Mouse (Mus musculus): ENCODE results near the gene Gm5799. TPM values are rescaled to one million over a fixed set of nuclear protein-coding genes. Genes with fewer than 3 reads are reported as not detected.
"Not testable (repeated sequence)": the region's sequence is repeated elsewhere in the genome, so short reads cannot be mapped to it uniquely, and the experiment has no call there.

Gene Gm5799
- polyA plus RNA-seq (2012; rRNA removed), result not detected in 2 replicates

DNA sequence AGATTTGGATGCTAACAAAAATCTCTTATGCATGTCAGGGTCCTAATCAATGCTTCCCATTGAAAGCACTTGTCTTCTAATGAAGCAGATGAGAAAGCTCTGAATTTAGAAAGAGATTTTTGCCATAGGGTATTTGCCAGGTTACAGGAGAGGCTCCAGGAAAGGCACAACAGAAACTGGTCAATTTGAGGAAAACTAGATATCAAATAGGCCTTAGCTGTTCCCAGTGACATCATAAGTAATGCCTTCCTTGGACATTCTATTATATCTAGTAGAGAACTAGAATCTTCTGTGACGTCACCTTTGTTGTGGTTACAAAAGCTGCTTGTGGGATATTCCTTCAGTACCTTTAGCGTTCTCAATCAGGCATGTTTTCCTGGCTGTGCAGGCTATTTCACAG, at the start of gene Gm5799:
Gene Gm5799, plus strand, starts transcription at position 301 of the 400 bp plus-strand sequence.
- H3K36me3 ChIP-seq (ENCODE audit: control insufficient read depth, insufficient read depth, low read length); DNase-seq (ENCODE audit: low read depth in 1 of 2, low spot score in 2 of 2); H3K4me1 ChIP-seq (ENCODE audit: control insufficient read depth, insufficient read depth, insufficient read length); H3K27me3 ChIP-seq (ENCODE audit: control insufficient read depth, insufficient read depth, low read length); H3K4me3 ChIP-seq (ENCODE audit: extremely low read depth, insufficient read depth, insufficient read length); H3K27ac ChIP-seq (ENCODE audit: insufficient read depth, low read length): not testable (repeated sequence)
- WGBS, result 81% methylated on average over 2 of the region's 2 CpGs

DNA sequence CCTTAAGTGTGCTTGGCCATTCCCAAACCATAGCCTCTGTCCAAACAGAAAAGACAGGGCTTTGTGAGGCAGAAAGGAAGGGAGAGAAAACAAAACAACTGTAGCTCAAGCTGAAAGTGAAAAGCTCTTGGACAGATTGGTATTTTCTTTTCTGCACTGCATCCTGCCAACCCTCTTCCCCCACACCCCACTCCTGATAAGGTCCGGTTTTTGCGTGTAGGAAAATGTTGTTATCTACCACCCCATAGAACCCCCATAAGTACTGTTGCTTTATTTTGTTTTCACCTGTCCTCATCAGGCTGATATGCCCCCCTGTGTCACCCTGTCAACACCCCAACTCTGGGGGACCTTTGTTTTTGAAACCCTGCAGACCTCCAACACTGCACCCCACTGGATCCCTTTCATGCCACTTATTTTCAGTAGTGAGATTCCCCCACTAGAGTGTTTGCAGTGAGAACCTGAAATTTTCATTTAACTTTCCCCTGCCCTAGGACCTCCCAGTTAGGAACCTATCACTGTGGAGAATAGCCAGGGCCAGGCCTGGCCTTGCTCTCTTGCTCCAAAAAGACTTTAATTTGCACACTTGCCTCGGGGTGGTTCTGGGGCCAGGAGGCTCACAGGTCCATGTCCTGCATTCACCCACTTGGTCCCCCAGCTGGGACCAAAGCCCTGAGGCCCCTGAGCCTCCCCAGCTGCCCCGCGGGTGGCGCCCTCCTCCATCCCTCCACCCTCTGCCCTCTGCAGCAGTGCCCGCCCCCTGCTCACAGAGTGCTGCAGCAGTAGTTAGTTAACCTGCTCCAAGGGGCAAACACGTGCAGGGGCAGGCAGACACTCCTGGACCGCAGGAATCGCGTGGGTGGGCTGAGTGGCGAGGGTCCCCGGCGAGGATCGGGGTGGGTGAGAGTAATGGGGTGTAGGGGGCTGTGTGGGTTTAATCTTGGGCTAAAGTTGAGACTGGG, 12.0 kb upstream of the Gm5799 start:
- not testable (repeated sequence) for H3K27me3 ChIP-seq (ENCODE audit: control insufficient read depth, insufficient read depth, low read length); H3K36me3 ChIP-seq (ENCODE audit: control insufficient read depth, insufficient read depth, low read length); H3K4me1 ChIP-seq (ENCODE audit: control insufficient read depth, insufficient read depth, insufficient read length); H3K4me3 ChIP-seq (ENCODE audit: extremely low read depth, insufficient read depth, insufficient read length); DNase-seq (ENCODE audit: low read depth in 1 of 2, low spot score in 2 of 2); H3K27ac ChIP-seq (ENCODE audit: insufficient read depth, low read length)
- WGBS, result 42% methylated on average over 15 of the region's 15 CpGs

GRCm38 (mm10) chr14:43532011-43532383, 11.4 kb upstream of the Gm5799 start:
- not testable (repeated sequence) for H3K4me1 ChIP-seq (ENCODE audit: control insufficient read depth, insufficient read depth, insufficient read length); H3K27me3 ChIP-seq (ENCODE audit: control insufficient read depth, insufficient read depth, low read length); H3K27ac ChIP-seq (ENCODE audit: insufficient read depth, low read length); H3K36me3 ChIP-seq (ENCODE audit: control insufficient read depth, insufficient read depth, low read length); H3K4me3 ChIP-seq (ENCODE audit: extremely low read depth, insufficient read depth, insufficient read length); DNase-seq (ENCODE audit: low read depth in 1 of 2, low spot score in 2 of 2)
- WGBS, result no CpG with 5 or more reads among the region's 6 CpGs

- not testable (repeated sequence) for H3K27me3 ChIP-seq (ENCODE audit: control insufficient read depth, insufficient read depth, low read length); H3K4me3 ChIP-seq (ENCODE audit: extremely low read depth, insufficient read depth, insufficient read length); H3K4me1 ChIP-seq (ENCODE audit: control insufficient read depth, insufficient read depth, insufficient read length); H3K27ac ChIP-seq (ENCODE audit: insufficient read depth, low read length); DNase-seq (ENCODE audit: low read depth in 1 of 2, low spot score in 2 of 2); H3K36me3 ChIP-seq (ENCODE audit: control insufficient read depth, insufficient read depth, low read length)
- WGBS, result 61% methylated on average over 5 of the region's 6 CpGs
These were observed 11.0 kb upstream of the Gm5799 start for GRCm38 (mm10) chr14:43532387-43532786.

DNA sequence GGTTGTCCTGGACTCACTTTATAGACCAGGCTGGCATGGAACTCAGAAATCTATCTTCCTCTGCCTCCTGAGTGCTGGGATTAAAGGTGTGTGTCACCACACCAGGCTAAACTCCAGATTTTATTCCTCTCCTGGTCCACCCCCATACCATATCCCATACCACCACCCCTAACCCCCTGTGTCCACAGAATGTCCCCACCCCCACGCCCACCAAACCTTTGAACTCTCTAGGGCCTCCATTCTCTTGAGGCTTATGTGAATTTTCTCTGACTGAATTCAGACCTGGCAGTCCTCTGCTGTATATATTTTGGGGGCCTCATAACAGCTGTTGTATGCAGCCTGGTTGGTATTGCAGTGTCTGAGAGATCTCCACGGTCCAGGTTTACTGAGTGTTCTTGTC, 5.2 kb upstream of the Gm5799 start:
- not testable (repeated sequence) for H3K36me3 ChIP-seq (ENCODE audit: control insufficient read depth, insufficient read depth, low read length); H3K4me1 ChIP-seq (ENCODE audit: control insufficient read depth, insufficient read depth, insufficient read length); DNase-seq (ENCODE audit: low read depth in 1 of 2, low spot score in 2 of 2); H3K27me3 ChIP-seq (ENCODE audit: control insufficient read depth, insufficient read depth, low read length); H3K4me3 ChIP-seq (ENCODE audit: extremely low read depth, insufficient read depth, insufficient read length); H3K27ac ChIP-seq (ENCODE audit: insufficient read depth, low read length)
- WGBS, result 67% methylated on average over 2 of the region's 2 CpGs

GRCm38 (mm10) chr14:43546281-43546680, 2.9 kb downstream of the Gm5799 start:
- H3K4me1 ChIP-seq (ENCODE audit: control insufficient read depth, insufficient read depth, insufficient read length); H3K27me3 ChIP-seq (ENCODE audit: control insufficient read depth, insufficient read depth, low read length); H3K36me3 ChIP-seq (ENCODE audit: control insufficient read depth, insufficient read depth, low read length); H3K4me3 ChIP-seq (ENCODE audit: extremely low read depth, insufficient read depth, insufficient read length); H3K27ac ChIP-seq (ENCODE audit: insufficient read depth, low read length); DNase-seq (ENCODE audit: low read depth in 1 of 2, low spot score in 2 of 2): not testable (repeated sequence)

DNA sequence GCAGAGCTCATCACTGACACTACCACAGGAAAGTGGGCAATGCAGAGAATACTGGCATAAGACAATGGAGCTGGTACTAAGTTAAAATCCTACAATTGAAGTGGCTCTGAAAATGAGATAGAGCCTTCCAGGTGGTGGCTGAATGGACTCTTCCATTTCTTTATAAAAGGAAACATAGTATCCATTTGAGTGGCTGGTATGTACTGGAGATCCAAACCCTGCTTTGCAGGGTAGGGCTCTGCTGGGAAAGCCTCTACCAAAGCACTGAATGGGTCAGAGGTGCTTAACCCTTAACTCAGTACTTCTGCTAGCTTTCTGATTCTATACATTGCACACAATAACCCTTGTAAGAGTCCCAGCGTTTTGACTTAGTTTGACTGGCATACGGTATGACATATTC, 8.9 kb downstream of the Gm5799 start:
- not testable (repeated sequence) for H3K4me3 ChIP-seq (ENCODE audit: extremely low read depth, insufficient read depth, insufficient read length); H3K27ac ChIP-seq (ENCODE audit: insufficient read depth, low read length); H3K36me3 ChIP-seq (ENCODE audit: control insufficient read depth, insufficient read depth, low read length); H3K4me1 ChIP-seq (ENCODE audit: control insufficient read depth, insufficient read depth, insufficient read length); H3K27me3 ChIP-seq (ENCODE audit: control insufficient read depth, insufficient read depth, low read length); DNase-seq (ENCODE audit: low read depth in 1 of 2, low spot score in 2 of 2)
- WGBS, result 87% methylated on average over 2 of the region's 2 CpGs

GRCm38 (mm10) chr14:43577969-43578368, 34.6 kb downstream of the Gm5799 start:
- not testable (repeated sequence) for H3K36me3 ChIP-seq (ENCODE audit: control insufficient read depth, insufficient read depth, low read length); H3K27ac ChIP-seq (ENCODE audit: insufficient read depth, low read length); H3K4me1 ChIP-seq (ENCODE audit: control insufficient read depth, insufficient read depth, insufficient read length); DNase-seq (ENCODE audit: low read depth in 1 of 2, low spot score in 2 of 2); H3K4me3 ChIP-seq (ENCODE audit: extremely low read depth, insufficient read depth, insufficient read length); H3K27me3 ChIP-seq (ENCODE audit: control insufficient read depth, insufficient read depth, low read length)
- 78% methylated on average over 4 of the region's 4 CpGs for WGBS

DNA sequence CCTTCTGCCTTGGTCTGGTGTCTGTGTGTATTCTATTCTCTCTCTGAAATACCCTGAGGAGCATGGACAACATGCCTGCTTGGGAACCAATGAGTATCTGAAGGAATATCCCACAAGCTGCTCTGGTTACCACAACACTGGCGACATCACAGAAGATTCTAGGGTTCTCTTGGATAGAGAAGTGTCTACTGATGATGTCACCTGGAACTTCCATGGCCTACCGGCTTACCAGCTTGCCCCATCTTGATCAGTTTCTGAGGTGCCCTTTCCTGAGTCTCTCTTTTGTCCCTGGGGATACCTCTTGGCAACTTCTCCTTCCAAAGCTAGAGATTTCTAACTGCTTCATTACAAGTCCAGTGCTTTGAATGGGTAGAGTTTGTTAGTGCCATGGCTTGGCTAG, 35.7 kb downstream of the Gm5799 start, which contains the start of gene Gm17654:
Gene Gm17654, minus strand, starts transcription at position 101 of the 400 bp plus-strand sequence.
- H3K27me3 ChIP-seq (ENCODE audit: control insufficient read depth, insufficient read depth, low read length); H3K36me3 ChIP-seq (ENCODE audit: control insufficient read depth, insufficient read depth, low read length); H3K27ac ChIP-seq (ENCODE audit: insufficient read depth, low read length); DNase-seq (ENCODE audit: low read depth in 1 of 2, low spot score in 2 of 2); H3K4me1 ChIP-seq (ENCODE audit: control insufficient read depth, insufficient read depth, insufficient read length); H3K4me3 ChIP-seq (ENCODE audit: extremely low read depth, insufficient read depth, insufficient read length): not testable (repeated sequence)
- WGBS, result 75% methylated on average over 1 of the region's 2 CpGs

All from spleen, adult 2 months (tissue).